Mouse (Mus musculus) ES-Bruce4 (cell line): ENCODE measurements around the gene Oxa1l.

Experiments
- CTCF ChIP-seq: IDR thresholded peaks from one replicate; pipeline ENCODE4 v1.8.1; 2011; ENCODE audit warnings: low read depth, low read length
- POLR2A ChIP-seq: IDR thresholded peaks from one replicate; pipeline ENCODE4 v1.8.1; 2011; ENCODE audit warnings: low read length; ENCODE audit not compliant: insufficient read depth

DNA sequence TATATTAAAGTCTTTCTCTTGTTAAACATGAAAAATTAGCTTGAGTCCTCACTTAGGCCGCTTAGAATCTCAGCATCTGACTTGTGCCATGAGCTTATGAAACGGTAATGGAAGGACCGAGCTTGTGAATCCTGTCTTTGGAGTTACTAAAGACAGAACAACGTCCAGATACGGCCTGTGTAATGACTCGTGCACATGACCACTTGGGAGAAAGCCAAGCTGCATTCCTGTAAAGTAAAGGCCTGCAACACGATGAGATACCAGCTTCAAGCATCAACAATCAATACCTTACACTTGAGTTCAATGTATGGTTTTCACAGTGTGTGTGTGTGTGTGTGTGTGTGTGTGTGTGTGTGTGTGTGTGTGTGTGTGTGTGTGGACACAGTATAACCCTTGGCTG lies 36.1 kb downstream of the Oxa1l start:
- no peak for TF ChIP-seq POLR2A
- TF ChIP-seq CTCF = no peak
